Mouse (Mus musculus) hindbrain, embryonic 13.5 days (tissue): ENCODE results near the gene Arhgap44. TPM values are rescaled to one million over a fixed set of nuclear protein-coding genes. Genes with fewer than 3 reads are reported as not detected.
A peak's percentile ranks its signal among the peaks of the same experiment; 100 is the strongest.

Experiments used
- ATAC-seq: fragments of 200-750 bp; cut with Nextera tagmentation; 2 replicates; pipeline ENCODE4 v1.8.0; 2017; ENCODE audit warnings: moderate TSS enrichment; ENCODE audit not compliant: low FRiP score
- H3K27ac ChIP-seq: fragments of 300-500 bp; sonication (generic); 2 replicates; pipeline ENCODE4 v1.5.1; 2015; ENCODE audit warnings: inconsistent platforms, mild to moderate bottlenecking, moderate library complexity
- H3K27me3 ChIP-seq: fragments of 300-500 bp; sonication (generic); 2 replicates; pipeline ENCODE4 v1.6.1; 2015; ENCODE audit warnings: mild to moderate bottlenecking, inconsistent platforms
- H3K36me3 ChIP-seq: fragments of 300-500 bp; sonication (generic); 2 replicates; pipeline ENCODE4 v1.6.1; 2015; ENCODE audit warnings: mild to moderate bottlenecking, inconsistent platforms
- H3K4me1 ChIP-seq: fragments of 300-500 bp; sonication (generic); replicated peaks from 2 replicates; pipeline ENCODE4 v1.6.1; 2015; ENCODE audit warnings: inconsistent platforms
- H3K4me2 ChIP-seq: fragments of 300-500 bp; sonication (generic); 2 replicates; pipeline ENCODE4 v1.6.1; 2015; ENCODE audit warnings: inconsistent platforms, mild to moderate bottlenecking, moderate library complexity
- H3K4me3 ChIP-seq: fragments of 300-500 bp; sonication (generic); 2 replicates; pipeline ENCODE4 v1.5.1; 2015; ENCODE audit warnings: mild to moderate bottlenecking, inconsistent platforms
- H3K9ac ChIP-seq: fragments of 300-500 bp; sonication (generic); 2 replicates; pipeline ENCODE4 v1.6.1; 2015; ENCODE audit warnings: mild to moderate bottlenecking, inconsistent platforms
- H3K9me3 ChIP-seq: fragments of 300-500 bp; sonication (generic); 2 replicates; pipeline ENCODE4 v1.6.1; 2016; ENCODE audit warnings: inconsistent platforms
- WGBS: fragments of 180-500 bp; shearing (Covaris S2); methylation state at CpG from one replicate; pipeline ENCODE4 v1.1.7; 2015; 5-methylcytosine and 5-hydroxymethylcytosine counted together
- polyA plus RNA-seq: library from polyadenylated mRNA; unstranded; fragments of >200 nt; fragmentation: Nextera tagmentation; extraction: Ambion mirVana; gene quantifications from 2 replicates; pipeline ENCODE4 v1.2.1, GENCODE M21; 2015

Arhgap44 gene
- polyA plus RNA-seq, 1 experiment from 2014 or later: 9.3 TPM

DNA sequence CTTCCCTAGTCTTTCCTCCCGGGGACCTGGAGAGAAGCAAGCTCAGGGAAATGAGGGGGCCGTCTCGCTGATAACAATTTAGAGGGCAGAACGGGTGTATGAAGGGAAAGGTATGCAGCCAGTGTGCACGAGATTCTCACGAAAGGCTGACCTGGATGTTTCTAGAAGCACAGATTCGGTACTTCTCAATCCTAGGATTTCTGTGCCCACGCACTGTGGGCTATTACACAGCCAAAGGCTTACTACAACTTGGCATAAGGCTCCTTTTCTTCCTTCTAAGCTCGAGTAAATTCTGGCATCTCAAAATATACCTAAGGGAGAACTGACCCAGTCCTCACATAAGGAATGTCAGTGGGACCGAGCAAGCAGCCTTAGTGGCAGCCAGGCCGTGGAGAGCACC is 61.6 kb downstream of the Arhgap44 start:
- no peak overlapping the region for H3K4me2 ChIP-seq
- H3K4me3 ChIP-seq: no peak overlapping the region
- WGBS: 87% methylated on average over 11 of the region's 11 CpGs
- no peak overlapping the region for H3K9ac ChIP-seq
- H3K9me3 ChIP-seq: no peaks in the 10 kb centered on the region
- 0 out of 2 replicates have a peak, but pooled peaks cover 3% of the 10 kb centered on the region for H3K4me1 ChIP-seq
- H3K27ac ChIP-seq: peak overlapping the region; percentile 32; the same call in 1 of the 2 replicates
- no peaks in the 10 kb centered on the region for H3K36me3 ChIP-seq
- H3K27me3 ChIP-seq: no peaks in the 10 kb centered on the region
- no peak for ATAC-seq

DNA sequence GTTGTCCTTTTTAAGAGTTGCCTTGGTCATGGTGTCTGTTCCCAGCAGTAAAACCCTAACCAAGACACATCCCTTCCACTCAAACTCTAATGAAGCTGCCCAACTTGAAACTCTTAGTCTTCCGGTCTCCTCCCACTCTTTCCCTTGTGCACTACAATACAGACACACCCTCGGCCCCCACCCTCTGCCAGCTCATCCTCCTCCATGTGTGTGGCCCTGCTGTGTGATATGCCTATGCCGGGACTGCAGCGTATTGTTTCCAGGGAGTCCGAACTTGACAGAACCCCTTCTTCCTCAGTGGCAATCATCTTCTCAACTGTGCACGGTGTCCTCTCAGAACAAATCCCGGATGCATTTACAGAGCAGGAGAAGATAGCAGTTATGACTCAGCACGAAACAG is 62.7 kb downstream of the Arhgap44 start:
- 0 out of 2 replicates have a peak, but pooled peaks cover 3% of the 10 kb centered on the region for H3K4me1 ChIP-seq
- no peak overlapping the region for H3K4me2 ChIP-seq
- no peaks in the 10 kb centered on the region for H3K36me3 ChIP-seq
- H3K4me3 ChIP-seq: no peak overlapping the region
- WGBS: 90% methylated on average over 8 of the region's 8 CpGs
- H3K9ac ChIP-seq: no peak overlapping the region
- no peaks in the 10 kb centered on the region for H3K27me3 ChIP-seq
- ATAC-seq: no peak
- no peak overlapping the region for H3K27ac ChIP-seq
- no peaks in the 10 kb centered on the region for H3K9me3 ChIP-seq

DNA sequence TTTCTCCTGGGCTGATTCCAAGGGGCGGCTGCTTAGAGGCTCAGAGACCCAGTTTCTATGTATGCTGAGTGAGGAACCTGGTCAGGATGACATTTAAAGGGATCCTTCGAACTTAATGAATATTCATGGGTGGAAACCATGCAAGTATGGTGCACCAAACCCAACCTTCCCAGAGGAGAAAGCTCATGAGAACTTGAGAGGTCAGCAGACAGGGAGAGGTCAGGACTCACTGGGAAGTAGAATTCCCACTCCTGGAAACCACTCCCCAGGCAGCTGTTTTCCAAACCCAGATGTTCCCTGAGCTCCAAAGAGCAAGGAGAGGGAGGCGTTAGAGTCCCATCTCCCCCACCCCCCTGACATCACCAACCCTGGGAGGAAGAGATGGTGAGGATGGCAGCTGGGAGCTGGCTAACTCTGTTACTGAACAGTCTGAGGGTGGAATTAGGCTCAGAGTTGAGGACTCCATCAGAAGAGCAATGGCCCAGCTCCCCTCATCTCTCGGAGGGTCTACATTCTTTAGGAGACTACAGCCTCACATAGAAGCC is 65.2 kb downstream of the Arhgap44 start:
- WGBS: 81% methylated on average over 4 of the region's 4 CpGs
- H3K4me3 ChIP-seq: no peak overlapping the region
- H3K4me2 ChIP-seq: no peak overlapping the region
- H3K36me3 ChIP-seq: no peaks in the 10 kb centered on the region
- no peaks in the 10 kb centered on the region for H3K27me3 ChIP-seq
- no peaks in the 10 kb centered on the region for H3K9me3 ChIP-seq
- H3K4me1 ChIP-seq: 0 out of 2 replicates have a peak, but pooled peaks cover 3% of the 10 kb centered on the region
- ATAC-seq: no peak
- no peak overlapping the region for H3K9ac ChIP-seq
- no peak overlapping the region for H3K27ac ChIP-seq

DNA sequence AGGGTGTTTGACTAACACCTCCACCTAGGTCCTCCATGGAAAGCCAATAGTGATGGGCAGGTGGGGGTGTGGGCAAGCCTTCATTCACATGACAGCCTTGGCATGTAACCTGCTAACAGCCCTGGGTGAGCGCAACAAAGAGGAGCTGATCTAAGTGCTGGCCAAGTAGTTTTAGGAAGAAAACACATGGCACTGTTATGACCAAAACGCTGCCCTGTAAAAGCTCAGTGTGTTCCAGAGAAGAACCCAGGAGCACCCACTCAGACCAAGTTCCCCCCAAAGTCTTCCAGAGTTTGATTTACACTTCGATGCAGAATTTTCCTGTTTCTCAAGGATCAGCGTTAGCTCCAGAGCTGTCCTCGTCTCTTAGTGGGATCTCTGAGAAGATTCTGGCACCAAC is 65.9 kb downstream of the Arhgap44 start:
- Histone ChIP-seq H3K4me2 (no peak overlapping the region), H3K36me3 (no peaks in the 10 kb centered on the region), H3K9me3 (no peaks in the 10 kb centered on the region), H3K4me1 (0 out of 2 replicates have a peak, but pooled peaks cover 3% of the 10 kb centered on the region), H3K27ac (no peak overlapping the region), H3K9ac (no peak overlapping the region), H3K4me3 (no peak overlapping the region), H3K27me3 (no peaks in the 10 kb centered on the region)
- no peak for ATAC-seq
- WGBS: 96% methylated on average over 5 of the region's 5 CpGs

DNA sequence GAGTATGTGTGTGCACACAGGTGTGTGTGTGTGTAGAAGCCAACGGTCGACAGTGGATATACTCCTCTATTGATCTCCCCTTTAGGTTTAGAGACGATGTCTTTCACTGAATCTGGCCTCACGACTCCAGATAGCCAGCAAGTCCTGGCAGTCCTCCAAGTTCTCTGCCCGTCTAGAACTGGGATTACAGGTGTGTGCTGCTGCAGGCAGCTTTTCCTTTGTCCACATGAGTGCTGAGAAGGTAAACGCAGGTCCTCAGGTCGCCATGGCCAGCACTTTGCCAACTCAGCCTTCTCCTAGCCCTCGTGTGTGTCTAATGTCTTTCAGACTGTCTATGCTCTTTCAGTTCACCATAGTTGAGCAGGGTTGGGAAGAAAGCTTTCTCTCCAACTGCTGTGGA is 69.9 kb downstream of the Arhgap44 start:
- Histone ChIP-seq H3K9me3 (no peaks in the 10 kb centered on the region), H3K4me2 (no peak overlapping the region), H3K4me3 (no peak overlapping the region), H3K27me3 (no peaks in the 10 kb centered on the region), H3K9ac (no peak overlapping the region), H3K36me3 (no peaks in the 10 kb centered on the region), H3K27ac (0 out of 2 replicates have a peak overlapping the region, but pooled peaks have one; percentile 8), H3K4me1 (0 out of 2 replicates have a peak, but pooled peaks cover 2% of the 10 kb centered on the region)
- ATAC-seq: no peak
- 87% methylated on average over 8 of the region's 8 CpGs for WGBS

DNA sequence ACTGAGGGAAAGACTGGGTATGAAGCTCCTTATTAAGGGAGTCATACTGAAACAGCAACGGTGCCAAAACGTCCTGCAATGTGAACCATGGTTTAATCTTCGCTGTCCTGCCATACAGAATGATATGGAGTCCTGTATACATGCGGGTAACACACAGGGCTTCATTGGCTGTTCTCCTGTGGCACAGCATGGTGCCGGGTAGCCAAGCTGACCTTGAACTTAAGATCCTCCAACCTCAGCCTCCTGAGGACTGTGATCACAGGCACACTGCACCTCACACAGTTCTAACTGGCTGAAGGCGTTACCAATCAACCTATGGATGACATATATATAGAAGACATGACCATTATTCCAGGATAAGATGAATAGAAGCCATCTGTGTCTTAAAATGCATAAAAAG is 72.4 kb downstream of the Arhgap44 start:
- Histone ChIP-seq H3K36me3 (no peaks in the 10 kb centered on the region), H3K27ac (no peak overlapping the region), H3K4me3 (no peak overlapping the region), H3K27me3 (no peaks in the 10 kb centered on the region), H3K9me3 (peaks cover 3% of the 10 kb centered on the region), H3K4me2 (no peak overlapping the region), H3K9ac (no peak overlapping the region), H3K4me1 (0 out of 2 replicates have a peak, but pooled peaks cover 2% of the 10 kb centered on the region)
- ATAC-seq: no peak
- WGBS: 91% methylated on average over 6 of the region's 6 CpGs

DNA sequence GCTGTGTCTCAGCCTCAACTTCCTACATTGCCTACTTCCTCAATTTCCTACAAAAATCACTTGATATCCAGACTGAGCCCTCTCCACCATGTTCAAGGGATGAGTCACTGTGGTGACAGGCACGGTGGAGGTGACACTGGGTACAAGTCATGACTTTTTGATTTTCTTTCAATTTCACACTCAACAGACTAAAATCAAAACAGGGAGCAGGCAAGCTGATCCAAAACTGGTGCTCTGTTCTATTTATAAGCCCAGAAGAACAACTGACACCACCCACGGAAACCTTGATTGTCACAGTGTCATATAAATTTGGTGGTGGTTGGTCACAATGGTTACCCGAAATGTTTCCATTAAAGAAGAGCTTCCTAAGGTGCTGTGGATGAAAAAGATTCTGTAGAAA is 72.8 kb downstream of the Arhgap44 start:
- Histone ChIP-seq H3K9ac (no peak overlapping the region), H3K9me3 (peaks cover 5% of the 10 kb centered on the region), H3K4me3 (no peak overlapping the region), H3K36me3 (no peaks in the 10 kb centered on the region), H3K27me3 (no peaks in the 10 kb centered on the region), H3K4me2 (no peak overlapping the region), H3K27ac (no peak overlapping the region), H3K4me1 (0 out of 2 replicates have a peak, but pooled peaks cover 2% of the 10 kb centered on the region)
- 89% methylated on average over 3 of the region's 3 CpGs for WGBS
- ATAC-seq: no peak

DNA sequence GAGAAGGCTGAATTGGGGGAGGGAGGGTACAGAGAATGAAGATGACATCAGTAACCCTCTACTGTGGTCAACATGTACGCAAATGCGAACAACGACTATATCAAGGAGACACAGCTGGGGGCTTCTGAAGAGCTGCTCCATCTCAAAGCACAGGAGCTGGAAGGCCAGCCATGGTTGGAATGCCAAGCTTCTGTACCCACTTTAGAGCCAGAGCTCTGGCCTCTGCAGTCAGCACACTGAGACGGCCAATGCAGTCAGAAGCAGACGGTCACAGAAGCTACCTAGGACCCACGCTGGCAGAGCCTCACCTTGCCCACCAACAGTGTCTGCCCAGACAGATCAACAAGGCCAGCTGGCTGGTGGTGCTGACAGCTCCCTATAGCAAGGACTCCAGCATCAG is 73.5 kb downstream of the Arhgap44 start:
- 88% methylated on average over 6 of the region's 6 CpGs for WGBS
- no peak overlapping the region for H3K4me2 ChIP-seq
- no peaks in the 10 kb centered on the region for H3K27me3 ChIP-seq
- peaks cover 5% of the 10 kb centered on the region for H3K9me3 ChIP-seq
- H3K9ac ChIP-seq: no peak overlapping the region
- H3K36me3 ChIP-seq: no peaks in the 10 kb centered on the region
- H3K4me3 ChIP-seq: no peak overlapping the region
- ATAC-seq: no peak
- H3K4me1 ChIP-seq: 0 out of 2 replicates have a peak, but pooled peaks cover 2% of the 10 kb centered on the region
- H3K27ac ChIP-seq: no peak overlapping the region

DNA sequence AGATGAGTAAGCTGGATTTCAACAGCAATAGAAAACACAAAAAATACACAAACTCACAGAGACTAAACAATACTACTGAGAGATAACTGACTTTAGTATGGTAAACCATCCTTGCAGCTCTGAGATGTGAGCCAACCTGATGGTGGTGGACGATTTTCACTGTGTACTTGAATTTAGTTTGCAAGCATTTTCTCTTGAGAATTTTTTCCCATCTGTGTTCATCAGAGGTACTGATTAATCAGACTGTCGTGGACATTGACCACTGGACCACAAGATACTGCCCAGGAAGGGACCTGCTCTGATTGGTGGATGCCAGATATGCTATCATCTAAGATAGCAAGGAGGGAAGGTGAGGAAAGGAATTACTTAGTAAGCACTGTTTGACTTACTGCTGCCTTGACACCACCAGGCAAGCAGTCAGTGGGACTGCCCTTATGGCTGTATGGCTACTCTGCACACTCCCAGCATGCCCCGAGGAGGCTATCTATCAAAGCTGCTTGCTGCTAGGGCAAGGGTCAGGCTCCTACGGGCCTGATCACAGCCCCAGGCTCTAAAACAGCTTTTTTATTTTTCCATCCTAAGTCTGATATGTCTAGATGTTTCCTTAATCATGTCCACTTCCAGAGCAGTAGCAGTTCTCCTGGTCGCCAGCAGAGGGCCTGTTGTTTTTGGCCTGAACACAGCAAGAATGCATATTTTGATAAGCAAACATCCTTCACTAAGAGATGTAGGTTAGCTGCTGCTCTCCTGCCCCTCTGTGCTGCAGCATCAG is 74.1 kb downstream of the Arhgap44 start:
- H3K9me3 ChIP-seq: peaks cover 5% of the 10 kb centered on the region
- 59% methylated on average over 5 of the region's 5 CpGs for WGBS
- no peaks in the 10 kb centered on the region for H3K27me3 ChIP-seq
- H3K4me3 ChIP-seq: no peak overlapping the region
- H3K9ac ChIP-seq: no peak overlapping the region
- no peak overlapping the region for H3K4me2 ChIP-seq
- H3K36me3 ChIP-seq: no peaks in the 10 kb centered on the region
- H3K4me1 ChIP-seq: 0 out of 2 replicates have a peak, but pooled peaks cover 2% of the 10 kb centered on the region
- no peak for ATAC-seq
- H3K27ac ChIP-seq: no peak overlapping the region

DNA sequence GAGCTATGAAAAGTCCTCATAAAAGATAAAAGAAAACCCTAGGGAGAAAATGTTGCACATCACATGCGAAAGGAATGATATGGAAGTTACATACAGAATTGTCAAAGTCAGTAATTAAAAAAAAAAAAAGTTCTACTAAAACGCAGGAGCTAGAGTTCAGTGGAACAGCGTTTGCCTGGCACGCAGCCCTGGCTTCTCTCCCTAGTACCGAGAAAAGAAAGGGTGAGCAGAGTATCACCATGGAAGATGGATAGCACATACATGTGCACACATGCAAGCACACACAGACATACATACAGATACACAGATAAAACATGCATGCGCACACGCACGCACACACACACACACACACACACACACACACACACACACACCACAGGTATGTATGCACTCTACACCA is 82.0 kb downstream of the Arhgap44 start:
- H3K9me3 ChIP-seq: peaks cover 5% of the 10 kb centered on the region
- H3K4me1 ChIP-seq: no peaks in the 10 kb centered on the region
- H3K4me2 ChIP-seq: no peak overlapping the region
- no peak for ATAC-seq
- no peak overlapping the region for H3K27ac ChIP-seq
- H3K4me3 ChIP-seq: no peak overlapping the region
- 93% methylated on average over 8 of the region's 8 CpGs for WGBS
- H3K9ac ChIP-seq: no peak overlapping the region
- H3K36me3 ChIP-seq: no peaks in the 10 kb centered on the region
- no peaks in the 10 kb centered on the region for H3K27me3 ChIP-seq

DNA sequence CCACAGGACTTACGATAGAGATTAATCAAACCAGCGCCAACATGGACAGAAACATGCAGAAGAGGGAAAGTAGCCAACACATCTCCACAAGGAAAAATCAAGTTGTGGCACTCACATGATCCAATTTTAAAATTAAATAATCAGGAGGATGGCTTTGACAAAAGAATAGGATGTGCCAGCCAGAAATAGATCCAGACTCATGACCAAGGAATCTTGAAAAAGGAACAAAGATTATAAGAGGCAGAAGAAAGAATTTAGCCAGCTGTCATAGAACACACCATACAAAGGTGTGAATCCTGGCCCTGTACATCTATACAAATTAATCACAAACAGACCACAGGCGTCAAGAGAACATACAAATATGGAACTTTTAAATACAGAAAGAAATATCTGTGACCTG is 82.5 kb downstream of the Arhgap44 start:
- H3K27me3 ChIP-seq: no peaks in the 10 kb centered on the region
- H3K36me3 ChIP-seq: no peaks in the 10 kb centered on the region
- no peak for ATAC-seq
- H3K9me3 ChIP-seq: peaks cover 1% of the 10 kb centered on the region
- no peaks in the 10 kb centered on the region for H3K4me1 ChIP-seq
- no peak overlapping the region for H3K4me3 ChIP-seq
- H3K4me2 ChIP-seq: no peak overlapping the region
- no peak overlapping the region for H3K9ac ChIP-seq
- no peak overlapping the region for H3K27ac ChIP-seq
- 95% methylated on average over 3 of the region's 3 CpGs for WGBS

DNA sequence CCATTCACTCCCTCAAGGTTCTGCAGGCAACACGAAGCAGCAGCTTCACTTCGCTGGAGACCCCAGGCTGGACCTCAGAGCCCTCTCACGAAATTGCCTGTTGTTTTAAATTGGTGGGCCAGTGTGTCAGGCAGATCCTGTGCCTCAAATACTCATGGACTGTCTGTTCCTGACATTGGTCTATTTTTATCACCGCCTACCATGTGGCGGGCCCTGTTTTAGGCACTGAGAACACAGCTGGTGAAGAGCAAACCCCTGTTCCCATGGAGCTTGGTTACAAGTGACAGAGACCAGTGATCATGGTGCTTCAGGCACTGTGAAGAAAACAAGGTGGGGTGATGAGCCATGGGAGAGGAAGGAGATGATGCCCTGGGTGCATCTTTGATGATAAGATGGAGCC is 93.2 kb downstream of the Arhgap44 start:
- peaks cover 12% of the 10 kb centered on the region for H3K36me3 ChIP-seq
- H3K4me2 ChIP-seq: no peak overlapping the region
- H3K9ac ChIP-seq: no peak overlapping the region
- WGBS: 93% methylated on average over 5 of the region's 5 CpGs
- H3K9me3 ChIP-seq: no peaks in the 10 kb centered on the region
- H3K27me3 ChIP-seq: no peaks in the 10 kb centered on the region
- no peak overlapping the region for H3K4me3 ChIP-seq
- no peak overlapping the region for H3K27ac ChIP-seq
- no peaks in the 10 kb centered on the region for H3K4me1 ChIP-seq
- ATAC-seq: no peak

DNA sequence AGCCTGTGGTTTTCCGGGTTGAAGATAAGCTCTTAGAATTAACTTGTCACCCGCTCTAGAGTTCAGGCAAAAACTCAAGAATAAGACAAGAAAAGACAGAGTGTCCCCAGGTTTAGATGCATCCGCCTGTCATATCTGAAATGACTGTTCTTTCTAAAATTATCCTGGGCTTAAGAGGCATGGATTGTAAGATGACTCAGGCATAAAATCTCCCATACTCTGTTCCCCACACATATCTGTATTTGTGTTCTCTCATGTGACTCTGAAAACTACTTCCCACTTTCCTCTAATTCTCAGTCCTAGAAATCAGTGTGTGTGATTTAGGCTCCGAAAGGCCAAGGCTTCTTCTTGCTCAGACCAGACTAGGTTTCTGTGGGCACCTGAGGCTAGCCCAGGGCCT is 93.7 kb downstream of the Arhgap44 start:
- H3K27ac ChIP-seq: no peak overlapping the region
- H3K9me3 ChIP-seq: no peaks in the 10 kb centered on the region
- H3K36me3 ChIP-seq: peaks cover 9% of the 10 kb centered on the region
- no peak overlapping the region for H3K9ac ChIP-seq
- WGBS: 88% methylated on average over 4 of the region's 4 CpGs
- H3K4me1 ChIP-seq: no peaks in the 10 kb centered on the region
- H3K4me3 ChIP-seq: no peak overlapping the region
- no peaks in the 10 kb centered on the region for H3K27me3 ChIP-seq
- ATAC-seq: no peak
- no peak overlapping the region for H3K4me2 ChIP-seq
